Mouse (Mus musculus) CH12.LX (cell line): ENCODE data around the gene Otop3. TPM values are rescaled to one million over a fixed set of nuclear protein-coding genes. Genes with fewer than 3 reads are reported as not detected.
A peak's percentile ranks its signal among the peaks of the same experiment; 100 is the strongest.

ENCODE experiments used
- DNase-seq: peaks from one replicate; pipeline ENCODE4 v3.0.0-alpha.2; 2013; ENCODE audit errors: extremely low read depth
- H3K27ac ChIP-seq: 2 replicates; pipeline ENCODE4 v1.5.1; 2012; ENCODE audit warnings: low read depth, mild to moderate bottlenecking, control low read depth, moderate library complexity; ENCODE audit not compliant: insufficient read depth
- H3K27me3 ChIP-seq: replicated peaks from 2 replicates; pipeline ENCODE3; 2012; ENCODE audit warnings: inconsistent platforms
- H3K36me3 ChIP-seq, 2 experiments: replicated peaks in 1 of 2; 2 replicates each; pipeline versions ENCODE3 to v1.6.1; 2012; ENCODE audit warnings: inconsistent platforms in 1 of 2, low read length in 1 of 2, mild to moderate bottlenecking in 1 of 2, mixed read lengths in 1 of 2, moderate library complexity in 1 of 2; ENCODE audit not compliant: control insufficient read depth in 1 of 2, insufficient read depth in 1 of 2
- H3K4me1 ChIP-seq, 2 experiments: 2 replicates each; pipeline ENCODE4 v1.6.1; 2012; ENCODE audit warnings: inconsistent platforms in 1 of 2, moderate library complexity in 1 of 2; ENCODE audit not compliant: insufficient read depth in 2 of 2, control insufficient read depth in 1 of 2
- H3K4me2 ChIP-seq: 2 replicates; pipeline ENCODE4 v1.6.1; 2012; ENCODE audit warnings: low read depth, mild to moderate bottlenecking, control low read depth; ENCODE audit not compliant: poor library complexity, insufficient read depth, severe bottlenecking
- H3K4me3 ChIP-seq, 3 experiments: fragments of 150-350 bp in 1 of 3; sonication (generic) in 1 of 3; replicated peaks in 1 of 3; 2 replicates each; pipeline versions ENCODE3 to v1.5.1; 2011 to 2012; ENCODE audit warnings: low read depth in 2 of 3, low read length in 2 of 3, mild to moderate bottlenecking in 2 of 3, moderate library complexity in 2 of 3, control low read depth in 1 of 3, improper control_type of control experiment in 1 of 3, inconsistent platforms in 1 of 3, mixed read lengths in 1 of 3; ENCODE audit not compliant: poor library complexity in 1 of 3
- H3K79me2 ChIP-seq: replicated peaks from 2 replicates; pipeline ENCODE4 v1.6.1; 2012; ENCODE audit warnings: mild to moderate bottlenecking, moderate library complexity; ENCODE audit not compliant: control insufficient read depth, poor library complexity, insufficient read depth, severe bottlenecking; ENCODE audit errors: extremely low read depth
- H3K9ac ChIP-seq: 2 replicates; pipeline ENCODE4 v1.6.1; 2012; ENCODE audit warnings: low read depth, mild to moderate bottlenecking, control low read depth, moderate library complexity; ENCODE audit not compliant: insufficient read depth
- H3K9me3 ChIP-seq: replicated peaks from 2 replicates; pipeline ENCODE3; 2012; ENCODE audit warnings: low read length, inconsistent platforms, mixed read lengths
- CHD1 ChIP-seq: IDR thresholded peaks from 2 replicates; pipeline ENCODE4 v1.6.1; 2012; ENCODE audit warnings: low read depth, low read length, improper control_type of control experiment, inconsistent platforms
- CTCF ChIP-seq, 2 experiments: IDR thresholded peaks in 1 of 2; conservative IDR thresholded peaks in 1 of 2; 2 replicates each; pipeline ENCODE4 v1.5.1; 2011 to 2012; ENCODE audit warnings: low read depth in 2 of 2, low read length in 2 of 2, improper control_type of control experiment in 1 of 2, inconsistent platforms in 1 of 2, mild to moderate bottlenecking in 1 of 2, moderate library complexity in 1 of 2
- ELF1 ChIP-seq: IDR thresholded peaks from 2 replicates; pipeline ENCODE4 v1.6.1; 2014; ENCODE audit warnings: low read depth, mild to moderate bottlenecking, inconsistent platforms, low read length, improper control_type of control experiment
- GABPA ChIP-seq: IDR thresholded peaks from 2 replicates; pipeline ENCODE4 v1.6.1; 2012; ENCODE audit warnings: low read depth, low read length, improper control_type of control experiment, inconsistent platforms; ENCODE audit not compliant: insufficient replicate concordance
- IRF4 ChIP-seq: IDR thresholded peaks from 2 replicates; pipeline ENCODE4 v1.6.1; 2014; ENCODE audit warnings: low read depth, mild to moderate bottlenecking, inconsistent platforms, low read length, improper control_type of control experiment
- MAZ ChIP-seq: IDR thresholded peaks from 2 replicates; pipeline ENCODE4 v1.6.1; 2012; ENCODE audit warnings: low read depth, mild to moderate bottlenecking, inconsistent platforms, low read length, improper control_type of control experiment, moderate library complexity
- NELFE ChIP-seq: IDR thresholded peaks from 2 replicates; pipeline ENCODE4 v1.6.1; 2011; ENCODE audit warnings: low read depth, low read length, improper control_type of control experiment
- PAX5 ChIP-seq: IDR thresholded peaks from 2 replicates; pipeline ENCODE4 v1.6.1; 2012; ENCODE audit warnings: low read length, inconsistent platforms, mixed read lengths
- POLR2AphosphoS2 ChIP-seq: IDR thresholded peaks from 2 replicates; pipeline ENCODE4 v1.6.1; 2011; ENCODE audit warnings: low read depth, low read length, improper control_type of control experiment
- RCOR1 ChIP-seq: conservative IDR thresholded peaks from 2 replicates; pipeline ENCODE4 v1.6.1; 2012; ENCODE audit warnings: low read depth, mild to moderate bottlenecking, inconsistent platforms, low read length, improper control_type of control experiment
- SMC3 ChIP-seq: IDR thresholded peaks from 2 replicates; pipeline ENCODE4 v1.6.1; 2011; ENCODE audit warnings: low read depth, low read length, improper control_type of control experiment
- TCF12 ChIP-seq: IDR thresholded peaks from 2 replicates; pipeline ENCODE4 v1.6.1; 2014; ENCODE audit warnings: low read depth, mild to moderate bottlenecking, inconsistent platforms, low read length, improper control_type of control experiment
- USF1 ChIP-seq: IDR thresholded peaks from 2 replicates; pipeline ENCODE4 v1.6.1; 2014; ENCODE audit warnings: low read depth, mild to moderate bottlenecking, inconsistent platforms, low read length, improper control_type of control experiment
- USF2 ChIP-seq: conservative IDR thresholded peaks from 2 replicates; pipeline ENCODE4 v1.6.1; 2011; ENCODE audit warnings: low read depth, low read length, improper control_type of control experiment
- ZC3H11A ChIP-seq: IDR thresholded peaks from 2 replicates; pipeline ENCODE4 v1.6.1; 2012; ENCODE audit warnings: low read depth, mild to moderate bottlenecking, inconsistent platforms, low read length, improper control_type of control experiment
- dilution Hi-C: fragments of 300-500 bp; cut with MboI; formaldehyde crosslinking; loops from 2 replicates; pipeline ENCODE4 v1.14.3; 2020; ENCODE audit warnings: low sequenced_read_pairs; ENCODE audit not compliant: extremely low pct_unique_long_range_greater_than_20kb, extremely low pct_ligation_motif_present
- in situ Hi-C: fragments of 300-500 bp; cut with MboI; formaldehyde crosslinking; loops from 3 replicates; pipeline ENCODE4 v1.14.3; 2019; ENCODE audit warnings: low sequenced_read_pairs, low pct_ligation_motif_present, low pct_unique_long_range_greater_than_20kb, mixed read lengths
- polyA plus RNA-seq: library from polyadenylated mRNA; unstranded; fragments of >175 nt; gene quantifications from 2 replicates; pipeline ENCODE4 v1.2.1, GENCODE M21; 2012; ENCODE audit warnings: low read depth; ENCODE audit not compliant: insufficient read length
- total RNA-seq, 2 experiments: library from RNA; depleted of rRNA; stranded (reverse); fragments of 300-350 nt in 1 of 2; fragments of >200 nt in 1 of 2; gene quantifications; 2 replicates each; pipeline ENCODE4 v1.2.3; 2012 to 2014

The Otop3 gene
- total and polyA plus RNA-seq, 3 experiments, result not detected

- H3K4me2 ChIP-seq, result no peak overlapping the region
- TF ChIP-seq SMC3, result peak; percentile 21; the same call in 1 of the 2 replicates
- TF ChIP-seq CTCF (conservative IDR thresholded peaks at IDR 0.05 in 1 of 2, IDR thresholded peaks at IDR 0.05 in 1 of 2; ENCODE audit: low read depth in 2 of 2, low read length in 2 of 2), result peak; percentile 21 to 65; a peak in 3 of 4 replicates
- no peak for TF ChIP-seq GABPA
- TF ChIP-seq, all 38 proteins: peak for 2
- H3K27ac ChIP-seq, result no peak overlapping the region
- DNase-seq, result peak; percentile 41
- peaks cover 96% of the 10 kb centered on the region for H3K27me3 ChIP-seq
- no peaks in the 10 kb centered on the region for H3K36me3 ChIP-seq
- no peak overlapping the region for H3K9ac ChIP-seq
- H3K4me1 ChIP-seq, result no peaks in the 10 kb centered on the region
- H3K79me2 ChIP-seq, result no peaks in the 10 kb centered on the region
- H3K9me3 ChIP-seq, result no peaks in the 10 kb centered on the region
- no peak overlapping the region for H3K4me3 ChIP-seq
- dilution Hi-C loops, result no loop called here
- in situ Hi-C loops, result no loop called here
Measured at GRCm38 (mm10) chr11:115329339-115329738, 5.2 kb upstream of the Otop3 start.

GRCm38 (mm10) chr11:115335223-115335622 is 692 bp downstream of the Otop3 start:
- in situ Hi-C loops, result no loop called here
- H3K4me1 ChIP-seq, result no peaks in the 10 kb centered on the region
- no peak for DNase-seq
- dilution Hi-C loops, result no loop called here
- no peaks in the 10 kb centered on the region for H3K36me3 ChIP-seq
- peaks cover 4% of the 10 kb centered on the region for H3K9me3 ChIP-seq
- H3K9ac ChIP-seq, result no peak overlapping the region
- H3K27ac ChIP-seq, result no peak overlapping the region
- H3K27me3 ChIP-seq, result peaks cover 98% of the 10 kb centered on the region
- TF ChIP-seq IRF4, result no peak
- TF ChIP-seq ELF1, result no peak
- no peak for TF ChIP-seq ZC3H11A
- no peak for TF ChIP-seq TCF12
- TF ChIP-seq RCOR1, result no peak
- TF ChIP-seq CHD1, result no peak
- no peak for TF ChIP-seq NELFE
- no peak for TF ChIP-seq POLR2AphosphoS2
- no peak for TF ChIP-seq MAZ
- no peak for TF ChIP-seq GABPA
- TF ChIP-seq SMC3, result no peak
- no peak for TF ChIP-seq USF1
- TF ChIP-seq USF2, result no peak
- TF ChIP-seq PAX5, result no peak
- TF ChIP-seq, all 38 proteins: peak for 0
- H3K4me3 ChIP-seq, result no peak overlapping the region
- no peak overlapping the region for H3K4me2 ChIP-seq
- H3K79me2 ChIP-seq, result no peaks in the 10 kb centered on the region
